Mouse (Mus musculus): Measurements from ENCODE around the gene Poc1a.

DNA sequence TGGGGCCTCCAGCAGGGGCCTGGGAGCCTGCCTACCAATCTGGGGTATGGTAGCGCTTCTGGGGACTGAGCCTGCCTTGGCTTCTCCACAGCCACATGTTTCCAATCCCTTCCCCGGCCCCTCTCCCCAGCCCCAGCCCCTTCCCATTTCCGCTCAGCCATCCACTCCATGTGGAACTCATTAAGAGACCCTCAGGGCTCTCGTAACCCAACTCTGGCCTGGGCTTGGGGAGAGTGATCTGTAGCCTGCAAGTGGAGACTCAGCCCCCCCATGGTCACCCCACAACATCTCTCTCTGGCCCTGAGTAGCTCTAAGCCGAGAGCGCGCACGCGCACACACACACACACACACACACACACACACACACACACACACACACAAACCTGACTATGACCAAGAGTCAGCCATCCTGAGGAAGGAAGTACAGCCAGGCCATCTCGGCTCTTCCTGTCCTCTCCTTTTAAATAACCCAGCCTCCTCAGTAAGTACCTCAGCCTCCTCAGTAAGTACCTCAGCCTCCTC, 75.5 kb downstream of the Poc1a start:
- TF ChIP-seq CTCF (IDR thresholded peaks at IDR 0.05; ENCODE audit: low read depth, low read length) (no peak), TAL1 (conservative IDR thresholded peaks at IDR 0.05; ENCODE audit: low read depth, low read length) (no peak), POLR2AphosphoS5 (IDR thresholded peaks at IDR 0.05; ENCODE audit: insufficient replicate concordance, low read depth, low read length) (no peak)

Measured in G1E (cell line).